Mouse (Mus musculus) ovary, postnatal 10 days (tissue): ENCODE data around the gene Rars.

ENCODE experiments used
- DNase-seq: peaks from one replicate; pipeline ENCODE4 v3.0.0; 2022; ENCODE audit warnings: low spot score

Gene Rars

DNA sequence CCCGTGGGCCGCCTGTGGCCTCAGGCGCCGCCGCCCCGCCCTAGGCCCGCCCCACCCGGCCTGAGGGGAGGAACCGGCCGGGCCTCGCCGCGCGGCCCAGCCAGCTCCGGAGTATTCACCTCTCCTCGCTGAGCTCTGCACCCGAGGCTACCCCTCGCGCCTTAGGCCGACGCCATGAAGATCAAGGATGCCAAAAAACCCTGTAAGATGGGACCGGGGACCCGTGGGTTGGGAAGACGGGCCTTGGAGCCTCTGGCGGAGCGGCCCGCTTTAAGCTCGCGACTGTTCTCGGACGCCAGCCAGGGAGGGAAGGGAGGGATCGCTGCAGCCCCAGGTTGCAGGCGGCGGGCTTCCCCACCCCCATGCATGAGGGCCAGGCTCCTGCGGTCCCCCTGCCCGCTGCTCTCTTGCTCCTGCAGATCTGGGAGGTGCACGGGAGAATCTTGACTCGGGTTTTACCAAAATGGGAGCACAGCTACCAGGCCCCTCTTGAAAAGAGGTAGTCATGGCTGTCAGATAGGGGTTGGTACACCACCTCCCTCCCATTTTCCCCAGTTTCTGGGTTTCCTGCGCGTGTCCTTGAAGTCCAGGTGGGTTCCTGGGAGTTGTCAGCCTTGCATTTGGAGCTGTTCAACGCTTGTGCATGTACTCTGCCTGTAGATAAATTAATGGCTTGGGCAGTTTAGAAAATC lies 64.4 kb downstream of the Rars start:
- no peak for DNase-seq

GRCm38 (mm10) chr11:35769188-35769745 lies 65.0 kb downstream of the Rars start, which contains the start of gene Pank3:
Pank3 (plus strand) TSS chr11:35769484.
- peak; percentile 72 for DNase-seq

GRCm38 (mm10) chr11:35766845-35767244 lies 67.5 kb downstream of the Rars start:
- DNase-seq: no peak

GRCm38 (mm10) chr11:35760627-35761003 lies 73.7 kb downstream of the Rars start:
- no peak for DNase-seq

DNA sequence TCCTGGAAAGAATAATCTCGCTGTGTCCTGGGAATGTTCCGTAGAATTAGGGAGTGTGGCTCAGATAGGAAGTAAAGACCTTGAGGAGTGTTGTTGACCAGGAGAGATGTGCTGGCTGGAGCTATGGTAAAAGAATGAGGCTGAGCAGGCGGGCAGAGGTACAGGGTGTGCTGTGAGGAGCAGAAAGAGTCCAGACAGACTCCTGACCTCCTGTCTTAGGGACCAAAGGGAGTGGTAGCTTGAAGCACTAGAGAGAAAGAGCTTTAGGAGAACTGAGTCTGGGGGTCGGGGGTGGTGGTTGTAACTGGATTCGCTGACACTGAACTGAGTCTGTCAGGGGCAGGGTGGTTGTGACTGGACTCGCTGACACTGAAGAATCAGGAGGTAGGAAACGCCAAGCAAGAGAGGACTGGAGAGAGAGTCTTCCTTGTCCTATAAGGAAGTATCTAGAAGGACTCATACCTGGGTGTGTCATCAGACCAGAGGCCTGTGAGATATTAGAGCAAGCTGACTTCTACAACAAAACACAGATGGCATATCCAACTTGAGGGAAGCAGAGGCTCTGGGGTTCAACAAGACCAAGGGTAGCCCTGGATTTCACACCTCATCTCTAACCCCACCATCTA lies 74.2 kb downstream of the Rars start:
- DNase-seq: no peak
